In genomic region chr10:128097587-128097971, GRCm38 (mm10) we compare ENCODE assay signal across 8 mouse cellular contexts. TPM values are rescaled to one million over a fixed set of nuclear protein-coding genes. Genes with fewer than 3 reads are reported as not detected.
DNase-seq lines count a peak whose midpoint lies in the region; ATAC-seq and TF ChIP-seq lines count a peak whose summit lies in the region.

No protein-coding gene starts in this region.

- H3K27ac ChIP-seq in heart, embryonic 10.5 days = peak overlapping the region; percentile 94
- peak overlapping the region; percentile 20 for H3K27ac ChIP-seq in liver, embryonic 14.5 days
- peak overlapping the region; percentile 62; the same call in 1 of the 2 replicates for H3K27ac ChIP-seq in neural tube, embryonic 12.5 days

- no peaks in the 10 kb centered on the region for H3K27me3 ChIP-seq in heart, embryonic 10.5 days (ENCODE audit: insufficient read depth, poor library complexity, severe bottlenecking)
- no peaks in the 10 kb centered on the region for H3K27me3 ChIP-seq in liver, embryonic 14.5 days (ENCODE audit: control insufficient read depth, insufficient read depth, low read length)
- H3K27me3 ChIP-seq in neural tube, embryonic 12.5 days (replicated peaks) = no peaks in the 10 kb centered on the region

- H3K4me1 ChIP-seq in heart, embryonic 10.5 days = peaks cover 47% of the 10 kb centered on the region
- H3K4me1 ChIP-seq in liver, embryonic 14.5 days (replicated peaks; ENCODE audit: control insufficient read depth in 2 of 2, insufficient read depth in 2 of 2, low read length in 1 of 2) = peaks cover 32 to 34% of the 10 kb centered on the region in 2 experiments
- H3K4me1 ChIP-seq in neural tube, embryonic 12.5 days = peaks cover 29% of the 10 kb centered on the region

- peaks cover 6% of the 10 kb centered on the region; the same call in 1 of the 2 replicates for H3K36me3 ChIP-seq in heart, embryonic 10.5 days
- H3K36me3 ChIP-seq in liver, embryonic 14.5 days (replicated peaks; ENCODE audit: control insufficient read depth, insufficient read depth, low read depth) = no peaks in the 10 kb centered on the region; the same call in none of the 2 replicates
- H3K36me3 ChIP-seq in neural tube, embryonic 12.5 days = no peaks in the 10 kb centered on the region

- H3K9me3 ChIP-seq in heart, embryonic 10.5 days = no peaks in the 10 kb centered on the region
- H3K9me3 ChIP-seq in liver, embryonic 14.5 days (ENCODE audit: control insufficient read depth, low read length) = no peaks in the 10 kb centered on the region
- H3K9me3 ChIP-seq in neural tube, embryonic 12.5 days = no peaks in the 10 kb centered on the region

- peak overlapping the region; percentile 89 for H3K9ac ChIP-seq in liver, embryonic 14.5 days (replicated peaks)
- peak overlapping the region; percentile 89 for H3K9ac ChIP-seq in neural tube, embryonic 12.5 days

- WGBS in heart, embryonic 10.5 days = under 1% methylated on average over 13 of the region's 13 CpGs
- under 1% methylated on average over 13 of the region's 13 CpGs for WGBS in liver, embryonic 14.5 days (ENCODE audit: insufficient replicate concordance)
- WGBS in neural tube, embryonic 12.5 days = under 1% methylated on average over 13 of the region's 13 CpGs

- H3K4me3 ChIP-seq in heart, embryonic 10.5 days = peak overlapping the region; percentile 97
- H3K4me3 ChIP-seq in liver, embryonic 14.5 days (ENCODE audit: insufficient read depth in 1 of 2, low read depth in 2 of 2, low read length in 2 of 2) = peak overlapping the region; percentile 80 to 88
- peak overlapping the region; percentile 94 for H3K4me3 ChIP-seq in neural tube, embryonic 12.5 days

- no peak for TF ChIP-seq CTCF in liver, embryonic 14.5 days (IDR thresholded peaks at IDR 0.05; ENCODE audit: low read depth)

- no peak for ATAC-seq in liver, embryonic 14.5 days (ENCODE audit: insufficient read depth)
- no peak for ATAC-seq in neural tube, embryonic 12.5 days (ENCODE audit: low FRiP score, low read depth)

- TF ChIP-seq EP300 in liver, embryonic 14.5 days (IDR thresholded peaks at IDR 0.05; ENCODE audit: low read depth) = no peak

- DNase-seq in 3T3-L1 (ENCODE audit: low read depth, low spot score) = peak; percentile 64
- DNase-seq in T-cell, adult 2 months (ENCODE audit: low spot score) = peak; percentile 76
- DNase-seq in embryo, embryonic 10.5 days (ENCODE audit: low spot score) = peak; percentile 71
- DNase-seq in heart, embryonic 10.5 days (ENCODE audit: low spot score) = no peak
- DNase-seq in kidney, adult 9 months = peak; percentile 55
- no peak for DNase-seq in liver, embryonic 14.5 days (ENCODE audit: low read depth in 3 of 3, low spot score in 3 of 3)
- DNase-seq in testis, postnatal 14 days (ENCODE audit: low spot score) = peak; percentile 55

- peak overlapping the region; percentile 88 for H3K4me2 ChIP-seq in liver, embryonic 14.5 days (ENCODE audit: low read depth)
- H3K4me2 ChIP-seq in neural tube, embryonic 12.5 days (replicated peaks) = peak overlapping the region; percentile 73

RNA-seq across cellular contexts. Expression of gene Baz2a, which starts 6.2 kb away (rescaled TPM):
- polyA plus RNA-seq in heart, embryonic 10.5 days (2016; fragmentation: Nextera tagmentation; extraction: Ambion mirVana) = 10.1 and 12.0 TPM in 2 replicates
- 9.5 TPM in 2 replicates for polyA plus RNA-seq in liver, embryonic 14.5 days (2012; rRNA removed)
- polyA plus RNA-seq in liver, embryonic 14.5 days (2014; fragmentation: Nextera tagmentation; extraction: Ambion mirVana) = 9.1 and 10.3 TPM in 2 replicates
- polyA plus RNA-seq in neural tube, embryonic 12.5 days (2016; fragmentation: Nextera tagmentation; extraction: Ambion mirVana) = 12.2 and 14.9 TPM in 2 replicates

RNA-seq across cellular contexts. Expression of gene Atp5b, which starts 14.5 kb away (rescaled TPM):
- polyA plus RNA-seq in heart, embryonic 10.5 days (2016; fragmentation: Nextera tagmentation; extraction: Ambion mirVana) = 3,536 and 4,735 TPM in 2 replicates
- polyA plus RNA-seq in liver, embryonic 14.5 days (2012; rRNA removed) = 910 and 999 TPM in 2 replicates
- 1,823 and 1,877 TPM in 2 replicates for polyA plus RNA-seq in liver, embryonic 14.5 days (2014; fragmentation: Nextera tagmentation; extraction: Ambion mirVana)
- polyA plus RNA-seq in neural tube, embryonic 12.5 days (2016; fragmentation: Nextera tagmentation; extraction: Ambion mirVana) = 2,084 and 2,133 TPM in 2 replicates

RNA-seq across cellular contexts. Expression of gene Ptges3, which starts 38.8 kb away (rescaled TPM):
- polyA plus RNA-seq in heart, embryonic 10.5 days (2016; fragmentation: Nextera tagmentation; extraction: Ambion mirVana) = 403 and 465 TPM in 2 replicates
- 20.9 and 40.1 TPM in 2 replicates for polyA plus RNA-seq in liver, embryonic 14.5 days (2012; rRNA removed)
- 233 and 244 TPM in 2 replicates for polyA plus RNA-seq in liver, embryonic 14.5 days (2014; fragmentation: Nextera tagmentation; extraction: Ambion mirVana)
- 461 and 507 TPM in 2 replicates for polyA plus RNA-seq in neural tube, embryonic 12.5 days (2016; fragmentation: Nextera tagmentation; extraction: Ambion mirVana)

Comparison
In these comparisons a context has a peak if more than half of its experiments do, and no peak if none do; other contexts are left out.
1. DNase-seq: peak in 3T3-L1 (single experiment), T-cell, adult 2 months (single experiment), embryo, embryonic 10.5 days (single experiment), kidney, adult 9 months (single experiment) and testis, postnatal 14 days (single experiment); none in heart, embryonic 10.5 days (single experiment) and liver, embryonic 14.5 days (0 of 3).
2. H3K27ac ChIP-seq: peak in every context shown above with its lines; median percentile 94 in heart, embryonic 10.5 days; 62 in neural tube, embryonic 12.5 days; 20 in liver, embryonic 14.5 days.
3. Peak in every context shown above with its lines, with median percentiles within 50 percentile points of each other: H3K4me3 ChIP-seq.